Mouse (Mus musculus) right cerebral cortex, postnatal 36 days (tissue): Measurements from ENCODE around the gene Spindoc.
"Not testable (repeated sequence)": the region's sequence is repeated elsewhere in the genome, so short reads cannot be mapped to it uniquely, and the experiment has no call there.

ENCODE experiments used
- DNase-seq, 2 experiments: peaks; one replicate each; pipeline ENCODE4 v3.0.0; 2022; ENCODE audit warnings: low spot score in 2 of 2, mixed read lengths in 1 of 2

The Spindoc gene

GRCm38 (mm10) chr19:7398898-7399297 lies 16.1 kb upstream of the Spindoc start:
- not testable (repeated sequence) for DNase-seq

DNA sequence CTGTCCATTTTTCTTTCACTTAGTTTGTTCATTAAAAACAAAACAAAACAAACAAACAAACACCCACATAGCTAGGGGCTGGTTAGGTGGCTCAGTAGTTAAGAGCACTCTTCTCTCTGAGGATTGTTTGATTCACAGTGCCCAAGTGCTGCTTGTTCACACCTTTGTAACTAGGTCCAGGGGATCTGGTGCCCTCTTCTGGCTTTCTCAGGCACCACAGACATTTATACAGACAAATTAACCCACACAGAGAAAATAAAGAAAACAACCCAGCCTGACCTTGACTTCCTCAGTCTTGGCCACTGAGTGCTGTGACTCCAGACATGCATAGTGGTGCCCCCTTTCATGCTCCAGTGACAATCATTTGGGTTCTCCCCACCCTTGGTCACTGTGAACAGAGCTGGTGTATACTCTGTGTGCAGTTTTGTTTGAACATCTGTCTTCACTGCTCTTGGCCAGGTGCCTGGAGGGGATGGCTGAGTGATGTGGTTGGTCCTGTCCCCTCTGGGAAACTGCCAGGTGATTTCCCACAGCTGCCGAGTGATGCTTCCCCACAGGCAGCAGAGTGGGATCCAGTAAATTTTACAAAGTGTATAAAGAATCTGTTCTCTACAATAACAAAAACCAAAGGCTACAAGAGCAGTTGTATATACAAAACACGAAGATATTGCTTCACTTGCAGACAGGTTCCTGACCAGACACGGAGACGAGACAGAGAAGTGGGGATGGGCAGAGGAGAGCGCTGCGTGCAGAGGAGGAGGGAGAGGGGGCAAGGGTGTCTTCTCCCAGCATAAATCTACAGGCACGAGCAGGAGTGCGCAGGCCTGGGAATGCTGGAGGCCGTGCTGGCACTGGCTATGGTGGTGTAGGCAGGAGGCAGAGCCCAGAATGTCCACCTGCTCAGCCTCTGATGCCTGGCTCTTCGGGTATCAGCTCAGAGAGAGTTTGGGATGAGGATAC lies 14.4 kb upstream of the Spindoc start:
- not testable (repeated sequence) for DNase-seq

DNA sequence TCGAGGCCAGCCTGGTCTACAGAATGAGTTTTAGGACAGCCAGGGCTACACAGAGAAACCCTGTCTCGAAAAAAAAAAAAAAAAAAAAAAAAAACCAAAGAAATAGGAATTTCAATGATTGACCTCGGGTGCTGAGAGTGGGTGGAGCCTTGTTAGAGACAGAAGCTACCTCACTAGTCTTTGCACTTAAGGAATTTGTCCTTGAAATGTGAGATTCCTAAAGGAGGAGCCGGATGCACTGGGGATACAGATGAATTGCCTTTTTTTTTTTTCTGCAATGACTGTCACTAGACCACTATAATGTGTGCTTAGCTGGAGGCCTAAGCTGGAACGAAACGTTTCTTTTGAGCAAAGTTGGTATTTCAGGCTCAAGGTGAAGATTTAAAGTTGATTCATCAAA lies 5.7 kb upstream of the Spindoc start:
- no peak for DNase-seq

DNA sequence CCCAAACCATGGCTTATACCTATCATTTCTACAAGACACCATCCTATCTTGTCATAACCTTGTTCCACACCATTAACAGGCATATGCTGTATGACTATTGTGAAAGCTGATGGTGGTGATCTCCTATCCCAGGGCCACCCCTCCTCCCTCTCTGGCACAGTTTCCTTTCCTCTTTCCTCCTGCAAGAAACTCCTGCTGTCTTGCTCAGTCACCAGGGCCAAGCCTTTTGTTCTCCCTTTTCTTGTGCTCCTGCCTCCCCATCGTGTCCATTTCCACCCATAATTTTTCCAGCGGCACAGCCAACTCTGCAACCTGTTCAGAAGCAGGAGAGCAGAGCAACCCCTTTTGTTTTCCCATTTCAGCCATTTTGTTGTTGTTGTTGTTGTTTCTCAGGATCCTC lies 3.2 kb upstream of the Spindoc start:
- DNase-seq: no peak

DNA sequence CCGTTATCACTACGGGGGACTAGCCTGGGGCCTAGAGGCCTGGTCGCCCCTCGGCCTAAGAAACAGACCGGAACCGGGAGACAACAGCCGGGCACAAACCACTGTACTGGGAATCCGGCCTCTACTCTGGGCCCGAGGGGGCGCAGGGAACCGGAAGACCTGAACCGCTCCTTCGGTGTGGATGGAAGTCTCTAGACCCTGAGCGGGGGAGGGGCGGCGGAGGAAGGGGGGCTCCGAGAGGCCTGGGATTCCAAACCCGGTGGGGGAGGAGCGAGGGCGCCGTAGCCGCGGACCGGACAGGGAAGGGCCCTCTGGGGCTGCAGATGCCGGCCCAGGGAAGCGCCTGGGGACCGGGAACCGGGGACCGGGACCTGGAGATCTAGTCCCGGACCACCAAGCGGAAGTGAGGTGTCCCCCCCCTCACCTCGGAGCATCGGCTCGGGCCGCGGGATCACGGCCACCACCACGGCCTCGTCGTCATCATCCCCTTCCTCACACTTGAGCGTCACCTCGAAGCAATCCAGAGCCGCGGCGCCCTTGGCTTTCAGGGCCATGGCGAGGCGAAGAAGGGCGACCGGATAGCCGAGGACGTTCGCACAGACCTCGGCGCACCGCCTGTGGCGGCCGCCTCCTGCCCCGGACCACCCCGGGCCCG lies 419 bp downstream of the Spindoc start:
- peak; percentile 10 to 24 for DNase-seq

DNA sequence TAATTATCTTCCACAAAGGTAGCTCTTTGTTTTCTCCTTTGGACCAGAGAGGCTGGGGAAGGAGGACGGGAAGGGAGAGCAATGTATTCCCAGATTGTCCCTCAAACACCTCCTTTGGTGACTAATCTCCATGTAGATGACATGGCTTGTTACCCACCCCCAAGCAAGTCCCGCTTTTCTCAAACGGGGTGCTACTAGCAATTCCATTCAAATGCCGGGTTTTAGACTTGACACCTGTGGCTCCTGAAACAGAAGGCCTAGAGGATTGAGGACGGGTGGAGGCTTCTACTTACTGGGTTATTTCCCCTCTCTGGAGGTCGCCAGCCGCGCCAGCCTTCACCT lies 917 bp downstream of the Spindoc start:
- peak in 1 of 2 experiments; percentile 6 for DNase-seq

DNA sequence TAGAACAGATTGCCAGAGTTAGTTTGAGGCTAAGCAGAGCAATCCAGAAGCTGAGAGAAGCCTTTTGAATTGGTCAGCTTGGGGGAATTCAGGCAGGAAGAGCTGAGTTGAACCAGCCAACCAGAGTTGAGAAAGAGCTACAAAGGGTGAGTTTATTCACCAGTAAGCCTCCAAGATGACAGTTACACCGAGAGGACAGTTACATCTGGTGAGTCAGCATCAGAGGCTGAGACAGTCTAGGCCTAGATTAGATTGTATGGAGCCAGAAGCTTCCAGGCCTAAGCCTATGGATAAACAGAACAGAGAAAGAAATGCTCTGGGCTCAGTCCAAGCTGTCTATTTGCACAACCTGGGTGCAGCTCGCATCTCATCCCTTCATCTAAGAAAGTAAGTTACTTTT lies 5.2 kb downstream of the Spindoc start:
- no peak for DNase-seq

DNA sequence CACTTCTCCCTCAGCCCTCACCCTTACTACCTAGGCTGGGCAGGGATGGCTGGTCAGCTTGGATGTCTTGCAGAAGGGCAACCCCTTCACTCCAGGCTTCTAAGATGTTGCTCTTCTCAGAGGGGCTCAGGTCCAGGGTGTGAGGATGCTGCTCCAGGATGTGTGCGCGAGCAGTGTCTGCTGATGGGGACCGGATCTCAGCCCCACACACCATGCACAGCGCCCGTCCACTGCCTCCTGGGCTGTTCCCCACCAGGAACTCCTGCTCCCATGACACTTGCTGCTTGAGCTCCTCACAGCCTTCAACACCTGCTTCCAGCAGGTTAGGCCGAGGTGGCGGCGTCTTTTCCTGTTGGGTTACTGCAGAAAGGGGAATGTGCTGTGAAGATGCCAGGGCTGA lies 8.3 kb downstream of the Spindoc start:
- DNase-seq: no peak

- not testable (repeated sequence) for DNase-seq
Observed at GRCm38 (mm10) chr19:7369469-7369868, 13.3 kb downstream of the Spindoc start.

GRCm38 (mm10) chr19:7353636-7354035 lies 29.2 kb downstream of the Spindoc start:
- no peak for DNase-seq

- no peak for DNase-seq
Observed at GRCm38 (mm10) chr19:7352809-7353495, 29.8 kb downstream of the Spindoc start.

DNA sequence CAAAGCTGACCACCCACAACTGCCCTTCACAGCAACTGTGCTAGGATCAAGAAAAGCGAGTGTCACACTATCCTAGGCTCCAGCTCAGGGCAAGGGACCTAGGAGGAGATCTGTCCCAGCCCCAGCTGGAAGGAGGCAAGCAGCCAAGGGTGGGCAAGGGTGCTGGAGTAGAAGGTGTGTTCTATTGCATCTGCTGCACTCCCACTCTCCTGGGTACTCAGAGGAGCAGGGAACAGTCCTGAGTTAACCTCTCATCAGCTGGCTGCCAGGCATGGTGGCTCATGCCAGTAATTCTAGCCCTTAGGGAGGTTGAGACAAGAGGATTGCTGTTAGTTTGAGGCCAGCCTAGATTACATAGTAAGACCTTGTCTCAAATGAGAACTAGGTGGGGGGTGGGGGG lies 32.8 kb downstream of the Spindoc start:
- DNase-seq: no peak

DNA sequence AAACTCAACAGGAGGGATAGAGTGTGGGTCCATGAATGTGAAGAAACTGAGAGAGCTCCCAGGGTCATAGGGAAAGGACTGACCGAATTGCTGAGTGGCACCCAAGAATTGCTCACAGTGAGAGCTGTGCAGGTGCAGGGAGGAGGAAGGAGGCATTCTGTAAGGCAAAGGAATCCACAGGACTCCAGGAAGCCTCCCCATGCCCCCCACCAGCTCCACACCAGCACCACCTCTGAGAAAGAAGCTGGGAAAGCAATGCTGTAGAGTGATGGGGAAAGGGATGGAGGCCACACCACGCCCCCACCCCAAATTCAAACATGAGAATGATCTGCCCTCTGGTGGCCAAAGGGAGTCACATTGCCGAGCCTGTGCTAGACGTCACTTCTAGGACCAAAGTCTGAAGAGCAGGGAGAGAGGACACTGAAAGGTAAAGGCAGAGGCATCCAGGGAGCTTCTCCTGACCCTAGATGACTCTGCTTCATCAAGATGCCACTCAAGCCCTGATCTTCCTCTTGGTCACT lies 37.5 kb downstream of the Spindoc start:
- peak in 1 of 2 experiments; percentile 26 for DNase-seq

GRCm38 (mm10) chr19:7342646-7343045 lies 40.1 kb downstream of the Spindoc start:
- no peak for DNase-seq

- peak; percentile 99 for DNase-seq
Observed at GRCm38 (mm10) chr19:7341512-7342397, 41.0 kb downstream of the Spindoc start, which contains the start of gene Mark2. Gene Mark2 (minus strand): TSS chr19:7341860.

GRCm38 (mm10) chr19:7340780-7341475 lies 41.9 kb downstream of the Spindoc start:
- peak in 1 of 2 experiments; percentile 13 for DNase-seq

DNA sequence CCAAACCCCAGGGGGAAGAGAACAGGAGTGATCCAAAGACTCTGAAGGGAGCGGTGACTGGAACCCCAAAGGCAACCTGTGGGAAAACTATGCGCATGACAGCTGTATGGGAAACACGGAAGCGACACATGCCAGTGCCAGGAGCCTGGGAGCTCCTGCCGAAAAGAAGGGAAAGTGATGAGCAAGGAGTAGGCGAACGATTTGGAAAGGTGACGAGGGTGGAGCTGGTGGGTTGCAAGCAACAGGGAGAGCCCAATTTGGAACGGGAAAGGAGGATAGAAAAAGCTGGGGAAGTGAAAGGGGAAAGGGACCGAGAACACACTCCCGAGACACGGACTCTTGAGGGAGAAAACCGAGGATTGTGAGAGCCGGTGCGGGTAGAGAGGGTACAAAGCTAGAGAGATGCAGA lies 42.4 kb downstream of the Spindoc start:
- peak; percentile 25 to 58 for DNase-seq

DNA sequence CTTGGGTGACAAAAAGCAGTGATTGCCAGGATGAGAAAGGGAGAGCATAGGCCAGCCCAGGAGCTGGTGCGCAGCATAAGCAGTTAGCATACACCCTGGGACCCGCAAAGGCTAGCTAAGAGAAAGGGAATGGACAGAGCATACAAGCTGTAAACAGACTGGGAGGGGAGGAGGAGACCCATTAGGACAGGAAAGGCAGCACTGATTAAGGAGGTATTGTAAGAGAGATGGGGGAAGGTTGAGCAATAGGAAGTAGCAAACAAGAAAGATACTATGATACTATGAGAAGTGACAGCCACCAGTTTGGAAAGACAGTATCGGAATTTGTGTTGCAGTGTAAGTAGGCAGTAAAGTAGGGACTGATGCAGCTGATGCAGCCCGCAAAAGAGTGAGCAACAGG lies 42.9 kb downstream of the Spindoc start:
- no peak for DNase-seq

- no peak for DNase-seq
Observed at GRCm38 (mm10) chr19:7339026-7339425, 43.8 kb downstream of the Spindoc start.

- no peak for DNase-seq
Observed at GRCm38 (mm10) chr19:7337781-7338342, 44.9 kb downstream of the Spindoc start.
